Mouse (Mus musculus): ENCODE measurements at regions not wholly inside any gene's neighbourhood (a gene's known extent, or its start where the extent isn't known, plus 50 kb on each side); places are given as distances from the start of the nearest gene placed in this dataset.

DNA sequence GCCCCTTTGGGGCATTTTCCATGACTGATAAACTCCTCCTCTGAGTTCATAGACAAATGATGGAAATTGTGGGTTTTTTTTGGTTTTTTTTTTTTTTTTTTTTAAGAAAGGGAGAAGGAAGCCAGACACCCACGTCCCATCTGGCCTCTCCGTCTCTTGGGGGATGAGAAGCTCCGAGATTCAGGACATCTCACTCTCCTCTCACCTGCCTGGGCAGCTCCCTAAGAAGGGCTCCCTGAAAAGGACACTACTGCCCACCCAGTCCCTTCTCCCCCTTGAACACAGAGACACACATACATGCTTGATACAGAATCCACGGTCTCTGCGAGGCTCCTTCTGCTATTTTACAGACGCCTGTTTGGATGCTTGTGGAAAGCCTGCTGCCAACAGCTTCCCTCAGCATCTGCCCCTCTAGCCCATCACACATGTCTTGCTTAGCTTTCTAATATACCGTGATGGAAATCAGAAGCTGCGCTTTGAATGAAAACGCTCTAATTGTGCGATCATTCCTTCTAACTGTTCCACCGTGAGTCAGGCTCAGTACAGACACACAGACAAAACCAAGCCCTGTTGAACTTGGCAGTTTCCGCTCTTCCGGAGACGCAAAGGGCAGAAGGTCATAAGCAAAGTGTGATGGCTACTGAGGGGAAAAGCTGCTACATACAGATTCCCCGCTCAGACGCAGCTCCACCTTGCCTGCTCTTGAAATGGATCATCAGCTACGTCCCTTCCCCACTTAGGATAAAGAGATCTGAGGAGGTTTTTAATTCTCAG lies 77.3 kb upstream of the Pmfbp1 start:
- no peak for DNase-seq

DNA sequence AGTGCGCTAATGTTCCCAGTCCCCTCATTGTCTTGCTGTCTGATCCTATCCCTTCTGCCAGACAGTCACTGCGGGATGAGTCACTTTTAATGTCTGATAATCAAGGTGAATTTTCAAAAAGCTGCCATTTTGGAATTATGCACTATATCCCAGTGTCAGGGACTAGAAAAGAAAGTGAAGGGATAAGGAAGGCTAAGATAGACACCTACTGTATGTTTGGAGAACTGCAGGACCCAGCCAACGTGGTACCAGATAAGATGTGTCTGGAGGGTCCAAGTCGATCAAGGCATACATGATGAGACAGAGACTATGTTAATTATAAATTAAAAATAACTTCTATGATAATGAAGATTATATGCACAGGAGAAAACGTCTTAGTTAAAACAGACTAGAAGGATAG lies 76.6 kb upstream of the Pmfbp1 start:
- DNase-seq, result peak; percentile 24

DNA sequence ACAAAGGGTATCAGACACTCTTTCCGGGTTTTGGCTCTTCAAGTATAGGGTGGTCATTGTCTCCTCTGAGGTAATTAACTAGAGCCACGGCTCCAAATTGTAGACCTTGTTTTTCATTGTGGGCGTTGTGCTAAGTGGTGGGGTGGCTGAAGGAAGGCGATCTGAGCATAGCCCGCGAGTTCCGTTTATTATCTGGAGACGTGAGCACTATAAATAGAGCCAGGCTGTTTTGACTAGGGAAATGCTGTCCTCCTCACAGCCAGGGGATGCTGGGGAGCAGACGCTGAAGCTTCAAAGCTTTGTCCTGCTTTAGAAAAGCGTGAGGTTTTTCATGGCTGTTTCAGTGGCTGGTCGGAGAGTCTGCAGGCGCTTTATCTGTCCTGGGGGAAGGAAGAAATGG lies 75.9 kb upstream of the Pmfbp1 start:
- DNase-seq, result no peak

DNA sequence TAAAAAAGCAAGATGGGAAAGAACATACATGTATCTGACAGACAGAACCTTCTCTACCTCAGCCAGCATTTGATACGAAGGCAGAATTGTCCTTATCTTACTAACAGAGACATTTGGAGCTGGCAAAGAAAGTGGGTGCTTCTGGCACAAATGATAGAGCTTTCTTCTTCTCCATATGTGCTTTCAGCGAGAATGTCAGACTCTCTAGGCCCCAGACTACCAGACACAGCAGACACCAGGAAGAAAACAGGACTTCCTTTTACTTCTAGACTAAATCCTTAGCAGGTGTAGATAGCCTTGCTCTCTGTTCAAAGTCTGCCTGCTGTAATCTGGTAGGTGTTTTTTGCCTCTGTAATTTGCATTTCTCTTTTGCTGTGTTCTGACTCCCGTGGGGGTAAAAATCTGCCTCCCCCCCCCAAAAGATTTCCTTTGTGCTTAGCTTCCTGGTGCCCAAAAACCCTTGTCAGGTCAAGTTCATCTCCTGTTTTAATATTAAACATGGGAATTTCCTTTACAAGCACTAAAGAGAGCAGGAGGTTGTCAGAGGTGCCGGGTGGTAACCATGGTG lies 74.7 kb upstream of the Pmfbp1 start:
- DNase-seq, result no peak

DNA sequence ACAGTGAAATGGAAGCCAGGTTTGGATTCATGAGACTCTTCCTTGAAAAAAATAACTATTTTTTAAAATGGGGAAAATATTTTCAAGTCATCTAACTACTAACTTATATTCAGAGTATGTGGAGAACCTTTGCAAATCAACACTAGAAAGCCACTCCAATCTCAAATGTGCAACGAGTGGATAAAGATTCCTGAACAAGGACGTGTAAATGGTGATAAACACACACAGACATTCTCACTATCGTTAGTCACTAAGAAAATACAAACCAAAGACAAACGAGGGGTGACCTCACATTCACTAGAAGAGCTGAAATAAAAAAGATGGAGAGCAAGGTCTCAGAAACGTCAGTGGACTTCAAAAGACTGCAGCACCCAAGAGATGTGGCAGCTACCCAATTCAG lies 69.8 kb upstream of the Pmfbp1 start:
- no peak for DNase-seq

DNA sequence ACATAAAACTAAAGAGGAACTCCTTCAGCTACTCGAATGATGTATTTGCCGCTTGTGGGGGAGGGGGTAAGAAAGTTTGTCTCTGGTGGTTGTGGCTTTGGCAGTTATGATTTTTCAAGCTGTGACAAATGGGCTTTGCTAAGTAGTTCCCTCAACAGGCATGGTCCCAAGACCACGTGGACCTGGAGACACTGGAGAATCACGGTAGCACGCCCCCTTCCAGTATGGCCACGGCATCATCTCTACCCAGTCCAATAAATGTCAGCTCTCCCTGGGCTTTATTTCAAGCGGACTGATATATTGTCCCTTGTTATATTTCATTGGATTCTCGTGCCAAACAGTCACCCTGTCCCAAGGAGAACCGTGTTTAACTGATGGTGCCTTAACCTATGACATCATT lies 65.3 kb upstream of the Pmfbp1 start:
- no peak for DNase-seq

DNA sequence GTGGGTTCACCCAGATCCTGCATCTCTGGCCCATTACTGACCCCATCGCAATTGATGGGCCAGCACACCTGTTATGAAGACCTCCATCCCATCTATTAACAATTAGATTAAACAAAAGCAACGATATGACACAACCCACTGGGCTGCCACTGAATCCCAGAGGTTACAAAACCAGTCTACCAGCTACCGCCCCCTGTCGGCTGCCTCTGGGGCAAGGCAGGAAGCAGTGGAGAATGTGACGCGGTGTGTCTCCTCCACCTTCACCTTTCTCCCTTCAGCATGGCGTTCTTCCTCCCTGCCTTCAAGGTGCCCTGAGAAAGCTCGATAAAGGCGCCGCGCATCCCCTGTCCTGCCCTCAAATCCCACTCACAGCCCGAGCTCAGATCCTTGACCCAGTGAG lies 59.3 kb upstream of the Pmfbp1 start:
- DNase-seq, result no peak

DNA sequence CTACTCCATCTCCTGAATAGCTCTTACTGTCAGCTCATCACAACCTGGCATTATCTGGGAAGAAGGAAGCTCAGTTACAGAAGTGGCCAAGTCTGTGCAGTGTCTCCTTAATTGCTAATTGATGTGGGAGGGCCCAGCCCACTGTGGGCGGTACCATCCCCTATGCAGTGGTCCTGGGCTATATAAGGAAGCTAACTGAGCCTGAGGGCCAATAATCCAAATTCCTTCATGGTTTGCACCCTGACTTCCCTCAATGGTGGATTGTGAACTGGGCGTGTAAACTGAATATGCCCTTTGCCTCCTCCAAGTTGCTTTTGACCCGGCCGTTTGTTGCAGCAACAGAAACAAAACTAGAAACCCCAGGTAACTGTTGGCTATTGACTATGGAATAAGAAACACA lies 57.8 kb upstream of the Pmfbp1 start:
- no peak for DNase-seq

DNA sequence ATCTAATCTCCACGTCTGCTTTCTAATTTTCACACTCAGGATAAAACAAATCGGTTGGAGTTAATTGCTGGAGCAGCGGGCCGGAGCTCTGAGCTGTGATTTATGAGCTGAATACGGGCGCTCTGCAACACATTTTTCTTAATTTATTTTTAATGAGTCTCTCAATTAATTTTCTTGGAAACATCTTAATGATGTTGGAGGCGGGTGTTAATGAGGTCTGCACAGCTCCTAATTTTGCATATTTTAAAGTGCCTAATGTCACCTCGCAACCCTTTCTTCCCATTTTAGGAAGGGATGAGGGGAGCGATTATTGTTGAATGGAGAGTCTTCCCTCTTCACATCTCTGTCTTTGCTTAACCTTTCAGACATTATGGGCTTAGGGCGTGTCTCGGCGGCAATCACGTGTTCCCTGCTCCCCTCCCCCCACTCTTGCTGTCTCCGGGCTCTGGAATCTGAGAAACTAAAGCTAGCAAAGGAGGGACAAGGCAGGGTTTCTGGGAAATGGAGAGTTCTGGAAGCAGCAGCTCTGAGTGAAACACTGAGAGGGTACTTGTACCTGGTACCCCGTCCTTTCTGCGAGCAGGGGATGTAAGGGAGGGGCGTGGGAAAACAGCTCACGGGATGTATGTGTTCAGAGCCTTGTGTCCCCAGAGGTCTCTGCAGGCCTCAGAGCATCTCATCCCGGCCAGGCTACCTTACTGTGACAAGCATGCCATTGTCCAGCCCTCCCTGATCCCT lies 56.8 kb upstream of the Pmfbp1 start:
- peak; percentile 30 for DNase-seq

DNA sequence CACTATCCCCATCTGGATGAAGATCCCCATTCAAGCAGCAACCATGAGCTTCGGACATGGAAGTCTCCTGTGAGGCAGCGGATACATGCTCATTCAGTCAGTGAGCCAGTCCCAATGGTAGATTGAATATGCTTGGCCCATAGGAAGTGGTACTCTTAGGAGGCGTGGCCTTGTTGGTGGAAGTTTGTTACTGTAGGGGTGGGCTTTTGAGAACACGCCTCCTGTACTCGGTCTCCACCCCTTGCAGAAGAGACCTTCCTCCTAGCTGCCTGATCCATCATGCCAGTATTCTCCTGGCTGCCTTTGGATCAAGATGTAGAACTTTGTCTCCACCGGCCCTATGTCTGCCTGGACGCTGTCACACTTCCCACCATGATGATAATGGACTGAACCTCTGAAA lies 55.3 kb upstream of the Pmfbp1 start:
- no peak for DNase-seq

Data from lung, postnatal 36 days (tissue).